Mouse (Mus musculus) urinary bladder, postnatal 25 days (tissue): ENCODE data around the gene Ubr1.
"Not testable (repeated sequence)": the region's sequence is repeated elsewhere in the genome, so short reads cannot be mapped to it uniquely, and the experiment has no call there.

Source experiments
- DNase-seq: peaks from one replicate; pipeline ENCODE4 v3.0.0; 2022; ENCODE audit warnings: low spot score

Ubr1 gene

GRCm38 (mm10) chr2:120970559-120971080 is at the start of gene Ubr1:
TSS of gene Ubr1 (minus strand) at chr2:120970715.
- DNase-seq, result peak; percentile 70

GRCm38 (mm10) chr2:121017151-121017550 is 46.6 kb upstream of the Ubr1 start:
- no peak for DNase-seq

- no peak for DNase-seq
These were observed 45.7 kb upstream of the Ubr1 start for GRCm38 (mm10) chr2:121016226-121016625.

DNA sequence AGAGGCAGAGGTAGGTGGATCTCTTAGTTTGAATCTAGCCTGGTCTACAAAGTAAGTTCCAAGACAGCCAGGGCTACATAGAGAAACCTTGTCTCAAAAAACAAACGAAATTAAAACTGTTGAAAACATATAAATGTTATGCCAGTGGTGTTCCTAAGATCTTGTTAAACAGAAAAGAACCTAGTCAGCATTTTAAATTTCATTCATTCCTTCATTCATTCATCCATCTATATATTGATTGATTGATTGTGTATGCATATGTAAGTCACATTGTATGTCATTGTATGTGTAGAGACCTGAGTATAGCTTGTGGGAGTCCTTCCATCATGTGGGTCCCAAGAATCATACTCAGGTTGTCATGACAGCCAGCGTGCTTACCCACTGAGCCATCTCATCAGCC is 45.0 kb upstream of the Ubr1 start:
- DNase-seq, result no peak

DNA sequence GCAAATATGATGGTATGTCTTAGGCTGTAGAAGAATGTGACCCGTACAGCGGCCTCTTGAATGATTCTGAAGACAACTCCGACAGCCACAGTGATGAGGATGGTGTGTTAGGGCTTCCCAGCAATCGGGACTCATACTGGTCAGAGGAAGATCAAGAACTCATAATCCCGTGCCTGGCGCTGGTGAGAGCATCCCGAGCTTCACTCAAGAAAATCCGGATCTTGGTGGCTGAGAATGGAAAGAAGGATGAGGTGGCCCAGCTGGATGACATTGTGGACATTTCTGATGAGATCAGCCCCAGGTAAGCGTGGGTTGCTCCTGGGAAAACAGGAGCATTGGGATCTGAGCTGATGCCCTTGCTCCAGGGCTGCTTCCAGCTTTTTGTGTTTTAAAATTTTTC is 42.2 kb upstream of the Ubr1 start:
- no peak for DNase-seq

GRCm38 (mm10) chr2:121009071-121009677 is 38.7 kb upstream of the Ubr1 start:
- no peak for DNase-seq

GRCm38 (mm10) chr2:121008664-121009007 is 38.1 kb upstream of the Ubr1 start:
- DNase-seq, result no peak

- DNase-seq, result peak; percentile 84
These were observed 37.6 kb upstream of the Ubr1 start, which contains the start of gene Ccndbp1 for GRCm38 (mm10) chr2:121007925-121008663. TSS of gene Ccndbp1 (plus strand) at chr2:121008403.

DNA sequence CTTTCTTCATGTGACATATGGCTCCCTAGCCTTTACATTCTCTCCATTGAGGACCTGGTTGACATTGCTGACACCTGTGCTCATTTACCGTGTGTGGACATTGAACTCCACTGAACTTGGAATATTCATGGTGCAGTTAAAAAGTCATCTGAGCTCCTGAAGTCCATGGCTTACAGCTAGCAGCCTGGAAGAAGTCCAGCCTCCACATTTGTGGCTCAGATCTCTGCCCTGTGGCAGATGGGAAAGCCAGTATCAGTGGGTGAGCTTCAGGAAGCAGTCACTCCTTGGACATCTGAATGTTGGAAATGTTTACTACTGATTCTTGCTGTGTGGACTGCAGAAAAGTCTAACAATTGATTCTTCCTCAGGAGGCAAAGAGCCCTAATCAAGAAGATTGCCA is 36.5 kb upstream of the Ubr1 start:
- no peak for DNase-seq

DNA sequence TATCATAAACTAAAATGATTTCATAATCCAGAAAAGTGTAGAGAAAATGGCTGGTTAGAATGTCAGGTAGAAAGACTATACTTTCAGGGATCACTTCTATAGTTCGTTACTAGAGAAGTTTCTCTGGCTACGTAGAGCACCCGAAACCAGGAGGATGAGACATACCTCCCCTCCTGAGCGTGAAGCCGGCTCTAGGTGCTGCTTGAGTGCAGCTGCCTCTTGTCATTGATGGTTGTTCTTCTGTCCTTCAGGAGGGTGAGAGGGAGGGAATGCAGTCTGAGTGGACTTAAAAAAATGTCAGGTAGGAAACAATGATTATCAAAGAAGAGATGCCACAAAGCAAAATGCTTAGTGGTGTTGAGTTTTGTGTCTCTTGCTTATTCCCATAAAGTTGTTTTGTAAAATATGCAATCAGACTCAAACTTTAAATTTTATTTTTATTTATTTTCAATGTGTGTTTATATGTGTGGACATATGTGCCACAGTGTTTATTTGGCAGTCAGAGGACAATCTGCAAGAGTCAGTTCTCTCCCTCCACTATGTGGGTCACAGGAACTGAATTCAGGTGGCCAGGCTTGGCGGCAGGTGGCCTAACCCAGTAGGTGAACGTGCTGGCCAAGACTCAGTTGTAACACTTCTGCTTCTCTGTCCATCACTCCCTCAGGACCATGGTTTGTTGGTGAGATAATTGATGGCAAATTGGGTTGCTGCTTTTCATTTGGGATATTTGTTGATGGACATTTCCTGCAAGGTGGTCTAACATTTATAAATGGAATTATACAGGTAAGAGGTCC is 33.7 kb upstream of the Ubr1 start:
- DNase-seq, result no peak

- DNase-seq, result no peak
These were observed 33.1 kb upstream of the Ubr1 start for GRCm38 (mm10) chr2:121003586-121003985.

DNA sequence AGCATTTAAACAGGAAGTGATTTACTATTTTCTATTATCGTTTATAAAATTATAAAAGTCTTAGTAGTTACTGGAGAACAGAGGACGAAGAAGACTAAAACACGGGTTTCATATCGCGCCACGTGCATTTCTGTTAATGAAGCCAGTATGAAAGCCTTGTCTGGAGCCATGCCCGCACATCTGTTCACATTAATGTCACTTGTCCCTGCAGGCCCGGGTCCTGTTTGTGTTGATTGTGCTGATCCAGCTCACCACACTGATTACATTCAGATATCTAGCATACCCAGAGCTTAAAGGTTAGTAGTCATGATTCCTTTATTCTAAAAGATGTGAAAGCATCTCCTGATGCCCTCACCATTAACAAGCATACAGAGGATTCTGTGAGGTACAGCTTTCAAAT is 28.3 kb upstream of the Ubr1 start:
- DNase-seq, result no peak

DNA sequence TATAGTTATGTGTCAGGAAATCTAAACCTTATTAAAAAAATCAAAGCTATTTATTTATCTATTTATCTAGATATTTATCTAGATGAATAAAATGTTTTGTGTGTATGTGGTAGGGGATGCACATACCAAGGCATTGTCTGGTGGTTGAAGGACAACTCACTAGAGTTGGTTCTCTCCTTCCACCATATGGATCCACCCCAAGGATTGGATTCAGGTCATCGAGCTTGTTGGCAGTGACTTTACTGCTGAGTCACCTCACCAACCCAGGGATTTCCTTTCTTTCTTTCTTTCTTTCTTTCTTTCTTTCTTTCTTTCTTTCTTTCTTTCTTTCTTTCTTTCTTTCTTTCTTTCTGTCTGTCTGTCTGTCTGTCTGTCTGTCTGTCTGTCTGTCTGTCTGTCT is 26.1 kb upstream of the Ubr1 start:
- DNase-seq, result not testable (repeated sequence)

DNA sequence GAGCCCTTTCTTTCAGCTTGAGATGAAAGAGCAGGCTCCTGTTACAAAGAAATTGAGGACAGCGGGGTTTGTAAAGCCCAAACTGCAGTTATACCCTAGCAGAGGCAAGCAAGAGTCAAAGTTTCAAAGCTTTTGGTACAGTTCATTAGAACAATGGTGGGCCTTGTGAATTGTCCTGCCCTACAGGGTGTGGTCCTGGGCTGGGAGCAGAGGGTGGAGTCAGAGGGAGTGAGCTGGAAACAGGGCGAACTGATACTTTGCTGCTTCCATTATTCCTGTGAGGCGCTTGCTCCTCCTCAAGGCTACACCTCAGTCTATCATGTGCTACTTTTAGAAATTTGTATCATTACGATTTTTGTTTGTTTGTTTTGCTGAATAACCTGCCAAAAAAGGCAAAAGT is 20.7 kb upstream of the Ubr1 start:
- DNase-seq, result no peak

DNA sequence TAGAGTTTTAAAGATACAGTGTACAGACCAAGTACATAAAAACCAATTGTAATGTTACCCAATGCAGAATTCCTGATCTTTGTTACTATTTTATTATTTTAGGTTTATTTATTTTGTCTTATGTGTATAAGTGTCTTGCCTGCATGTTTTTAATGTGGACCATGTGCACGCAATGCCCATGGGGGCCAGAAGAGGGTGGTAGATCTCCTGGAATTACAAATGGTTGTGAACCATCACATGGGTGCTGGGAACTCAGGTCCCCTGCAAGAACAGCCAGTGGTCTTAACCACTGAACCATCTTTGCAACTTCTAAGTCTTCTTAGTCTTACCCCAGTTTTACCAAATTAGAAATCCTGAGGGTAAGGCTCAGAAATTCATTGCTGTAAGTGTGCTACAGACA is 14.7 kb upstream of the Ubr1 start:
- no peak for DNase-seq

- DNase-seq, result no peak
These were observed 13.1 kb upstream of the Ubr1 start for GRCm38 (mm10) chr2:120983611-120984010.

DNA sequence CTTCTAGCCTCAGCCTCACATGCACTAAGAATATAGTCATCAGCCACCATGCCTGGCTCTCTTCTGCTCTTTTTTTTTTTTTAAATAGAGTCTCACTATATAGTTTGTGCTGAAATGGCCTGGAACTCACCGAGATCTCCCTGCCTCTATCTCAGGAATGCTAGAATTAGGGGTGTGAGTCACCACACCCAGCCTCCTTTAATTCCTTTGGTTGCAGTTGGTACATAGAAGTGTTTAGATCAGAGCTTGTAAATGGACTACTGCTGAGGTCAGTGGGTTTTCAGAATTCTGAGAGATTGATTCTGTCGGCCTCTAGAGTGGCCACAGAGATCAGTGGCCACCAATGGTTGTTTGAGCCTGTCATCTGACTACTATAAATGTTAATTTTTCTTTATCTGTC is 10.3 kb upstream of the Ubr1 start:
- no peak for DNase-seq

- no peak for DNase-seq
These were observed 9.3 kb upstream of the Ubr1 start for GRCm38 (mm10) chr2:120979819-120980218.

DNA sequence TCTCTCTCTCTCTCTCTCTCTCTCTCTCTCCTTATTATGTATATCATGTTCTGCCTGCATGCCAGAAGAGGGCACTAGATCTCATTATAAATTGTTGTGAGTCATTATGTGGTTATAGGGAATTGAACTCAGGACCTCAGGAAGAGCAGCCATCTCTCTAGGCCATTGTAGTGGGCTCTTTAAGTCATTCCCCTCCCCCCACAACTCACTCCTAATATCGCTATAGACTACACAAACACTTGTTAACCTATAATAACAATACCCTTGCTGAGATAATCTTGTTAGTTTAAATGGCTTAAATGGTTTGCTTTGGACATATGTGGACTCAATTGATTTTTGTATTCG is 8.2 kb upstream of the Ubr1 start:
- no peak for DNase-seq

GRCm38 (mm10) chr2:120977926-120978692 is 7.6 kb upstream of the Ubr1 start:
- no peak for DNase-seq

DNA sequence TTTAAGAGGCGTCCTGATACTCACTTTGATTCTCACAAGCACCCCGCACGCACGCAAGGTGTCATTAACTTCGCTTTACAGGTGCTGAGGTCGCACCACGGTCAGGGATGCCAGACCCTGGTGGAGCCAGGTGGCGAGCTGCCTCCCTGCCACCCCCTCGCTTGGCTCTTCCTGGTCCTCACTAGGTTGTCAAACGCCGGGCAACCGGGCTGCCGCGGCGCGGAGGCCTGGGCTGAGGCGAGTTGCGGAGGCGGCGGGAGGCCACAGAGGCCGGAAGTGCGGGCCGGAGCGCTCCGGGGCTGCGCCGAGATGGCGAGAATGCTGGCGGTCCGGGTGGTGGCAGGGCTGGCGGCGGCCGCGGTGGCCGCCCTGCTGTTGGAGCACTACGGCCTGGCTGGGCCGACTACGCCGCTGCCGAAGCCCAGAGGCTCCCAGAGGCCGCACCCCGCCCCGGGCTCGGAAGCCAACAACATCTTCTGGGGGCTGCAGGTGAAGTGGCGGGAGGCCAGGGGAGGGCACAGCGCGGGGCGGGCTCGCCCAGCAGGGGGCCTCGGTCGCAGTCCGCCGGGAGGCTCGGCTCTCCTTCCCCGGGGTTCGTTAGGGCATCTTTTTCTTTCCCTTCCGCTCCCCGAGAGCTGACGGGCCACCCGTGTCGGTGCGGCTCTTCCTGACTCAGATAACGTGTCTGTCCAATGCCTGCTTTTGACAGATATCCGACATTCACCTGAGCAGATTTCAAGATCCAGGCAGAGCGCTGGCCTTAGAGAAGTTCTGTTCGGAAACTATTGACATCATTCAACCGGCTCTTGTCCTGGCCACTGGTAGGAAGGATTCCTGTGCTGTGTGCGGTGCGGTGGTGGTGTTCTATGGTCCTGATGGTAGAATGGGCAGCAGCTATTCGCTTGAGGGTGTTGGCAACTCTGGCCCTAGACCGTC is 6.7 kb upstream of the Ubr1 start, which contains the start of gene Tmem62:
Gene Tmem62 (plus strand): TSS at position 28 of the 936 bp plus-strand sequence.
- peak; percentile 59 for DNase-seq
